In genomic region chr12:76924904-76925604, GRCm38 (mm10) we compare ENCODE assay signal across 24 mouse cellular contexts. TPM values are rescaled to one million over a fixed set of nuclear protein-coding genes. Genes with fewer than 3 reads are reported as not detected.
DNase-seq lines count a peak whose midpoint lies in the region; ATAC-seq and TF ChIP-seq lines count a peak whose summit lies in the region.
"Had no signal": no experiment of that assay in that cellular context is flagged by ENCODE, and none has a peak within 500 bp of the region (broad histone marks: within the 10 kb centered on the region; RNA-seq: fewer than 3 reads in every experiment).

No protein-coding gene starts in this region.

- no peak overlapping the region for H3K9ac ChIP-seq in stomach, postnatal 0 days (ENCODE audit: low read length)
- H3K9ac ChIP-seq: forebrain, postnatal 0 days; heart, embryonic 15.5 days; limb, embryonic 15.5 days; liver, embryonic 15.5 days; neural tube, embryonic 15.5 days had no signal

- TF ChIP-seq CTCF in C2C12 (IDR thresholded peaks at IDR 0.05; ENCODE audit: control insufficient read depth, insufficient read depth, insufficient read length): no peak
- TF ChIP-seq CTCF in cerebellum, adult 2 months (IDR thresholded peaks at IDR 0.05; ENCODE audit: borderline replicate concordance, insufficient read depth, low read depth, low read length): no peak
- TF ChIP-seq CTCF in stomach, postnatal 0 days (IDR thresholded peaks at IDR 0.05; ENCODE audit: low read depth): no peak

- no peak for TF ChIP-seq POLR2A in cerebellum, adult 2 months (IDR thresholded peaks at IDR 0.05; ENCODE audit: borderline replicate concordance, insufficient read depth, low read length)

- no peaks in the 10 kb centered on the region for H3K79me2 ChIP-seq in C2C12 (ENCODE audit: control insufficient read depth, insufficient read depth)

- no peak for TF ChIP-seq EP300 in stomach, postnatal 0 days (optimal IDR thresholded peaks at IDR 0.05)

- no peak overlapping the region for H3ac ChIP-seq in C2C12 (ENCODE audit: control insufficient read depth, insufficient read length, low read depth)

- H3K4me1 ChIP-seq in cerebellum, adult 2 months (ENCODE audit: control insufficient read depth, insufficient read depth, low read length): peaks cover 40% of the 10 kb centered on the region
- no peaks in the 10 kb centered on the region for H3K4me1 ChIP-seq in stomach, postnatal 0 days (replicated peaks; ENCODE audit: control insufficient read depth, insufficient read depth)
- H3K4me1 ChIP-seq: limb, embryonic 15.5 days; neural tube, embryonic 15.5 days had no signal

- no peaks in the 10 kb centered on the region for H3K79me3 ChIP-seq in C2C12 (ENCODE audit: low read depth)

- H3K4me3 ChIP-seq in C2C12 (ENCODE audit: insufficient read depth, poor library complexity, severe bottlenecking): no peak overlapping the region
- no peak overlapping the region for H3K4me3 ChIP-seq in cerebellum, adult 2 months (replicated peaks; ENCODE audit: insufficient read depth, low read depth, low read length)
- no peak overlapping the region for H3K4me3 ChIP-seq in stomach, postnatal 0 days (ENCODE audit: low read depth, low read length)
- H3K4me3 ChIP-seq: heart, adult 2 months; heart, embryonic 15.5 days; limb, embryonic 15.5 days; liver, embryonic 15.5 days; neural tube, embryonic 15.5 days had no signal

- 21% methylated on average over 10 of the region's 10 CpGs for whole genome bisulfite sequencing in cerebellum, adult 2 months
- WGBS in stomach, postnatal 0 days: 87% methylated on average over 10 of the region's 10 CpGs

- peak overlapping the region; percentile 47 for H3K27ac ChIP-seq in cerebellum, adult 2 months (ENCODE audit: insufficient read depth, low read length)
- no peak overlapping the region for H3K27ac ChIP-seq in stomach, postnatal 0 days (replicated peaks)
- H3K27ac ChIP-seq: heart, embryonic 15.5 days; limb, embryonic 15.5 days; liver, embryonic 15.5 days; macrophage; neural tube, embryonic 15.5 days had no signal

- no peaks in the 10 kb centered on the region for H3K27me3 ChIP-seq in C2C12 (ENCODE audit: control insufficient read depth, insufficient read depth, insufficient read length)
- H3K27me3 ChIP-seq in cerebellum, adult 2 months (ENCODE audit: control insufficient read depth, insufficient read depth, low read length): no peaks in the 10 kb centered on the region
- no peaks in the 10 kb centered on the region for H3K27me3 ChIP-seq in stomach, postnatal 0 days (ENCODE audit: control insufficient read depth, insufficient read depth, low read length)
- H3K27me3 ChIP-seq: heart, embryonic 15.5 days; limb, embryonic 15.5 days; liver, embryonic 15.5 days; neural tube, embryonic 15.5 days had no signal

- H3K36me3 ChIP-seq in C2C12 (ENCODE audit: control insufficient read depth, insufficient read depth): peaks cover 3% of the 10 kb centered on the region
- no peaks in the 10 kb centered on the region; the same call in 1 of the 2 replicates for H3K36me3 ChIP-seq in stomach, postnatal 0 days (ENCODE audit: control insufficient read depth, insufficient read depth, low read length)
- H3K36me3 ChIP-seq: heart, embryonic 15.5 days had no signal

- ATAC-seq in stomach, postnatal 0 days (ENCODE audit: low FRiP score, low TSS enrichment): no peak
- ATAC-seq: CD4-positive, CD25-positive, alpha-beta regulatory T cell, adult 4 months; forebrain, postnatal 0 days; hindbrain, embryonic 16.5 days; intestine, postnatal 0 days had no signal

- no peaks in the 10 kb centered on the region for H3K9me3 ChIP-seq in stomach, postnatal 0 days (ENCODE audit: control insufficient read depth, low read length)
- H3K9me3 ChIP-seq: heart, embryonic 15.5 days; limb, embryonic 15.5 days; liver, embryonic 15.5 days; neural tube, embryonic 15.5 days had no signal

- DNase-seq in 3T3-L1 (ENCODE audit: low read depth, low spot score): peak; percentile 43
- DNase-seq in cerebellum, adult 2 months: peak; percentile 75 to 84
- DNase-seq in cerebellum, postnatal 36 days: peak; percentile 72 to 73
- no peak for DNase-seq in heart, adult 9 months (ENCODE audit: low spot score in 2 of 2)
- no peak for DNase-seq in ovary, postnatal 14 days (ENCODE audit: low spot score)
- no peak for DNase-seq in MN1 (ENCODE audit: low spot score)
- no peak for DNase-seq in stomach, postnatal 0 days (ENCODE audit: low spot score)
- DNase-seq: adrenal gland, postnatal 25 days; forebrain, postnatal 0 days; heart, adult 2 months; heart, postnatal 4 days; kidney, postnatal 10 days; midbrain, embryonic 14.5 days; right cerebral cortex, postnatal 25 days; thymus, postnatal 4 days had no signal

- H3K4me2 ChIP-seq in stomach, postnatal 0 days (replicated peaks; ENCODE audit: low read depth): no peak overlapping the region
- H3K4me2 ChIP-seq: heart, embryonic 15.5 days; limb, embryonic 15.5 days; liver, embryonic 15.5 days; neural tube, embryonic 15.5 days had no signal

TF ChIP-seq in C2C12, 6 proteins besides CTCF, POLR2A, EP300 and RAD21:
- TF ChIP-seq MYOD1 (IDR thresholded peaks at IDR 0.05; ENCODE audit: control insufficient read depth, insufficient read length, low read depth) (peak; percentile 50), MYOG (IDR thresholded peaks at IDR 0.05; ENCODE audit: control insufficient read depth, extremely low read depth, insufficient read length) (no peak)

RNA-seq across cellular contexts. Expression of gene Max, which starts 36.9 kb away (rescaled TPM):
- polyA plus RNA-seq in C2C12 (2012; fragmentation: generic; extraction: Trizol): 52.9 TPM
- 90.7 and 93.6 TPM in 2 replicates for polyA plus RNA-seq in cerebellum, adult 2 months (2012; rRNA removed)
- polyA plus RNA-seq in stomach, postnatal 0 days (2015; fragmentation: Nextera tagmentation; extraction: Ambion mirVana): 11.4 TPM in 2 replicates

Comparison
In these comparisons a context has a peak if more than half of its experiments do, and no peak if none do; other contexts are left out.
1. DNase-seq: peak in 3T3-L1 (single experiment), cerebellum, adult 2 months (2 of 2) and cerebellum, postnatal 36 days (2 of 2); none in heart, adult 9 months (0 of 2), ovary, postnatal 14 days (single experiment), MN1 (single experiment) and stomach, postnatal 0 days (single experiment).